Mouse (Mus musculus) midbrain, embryonic 13.5 days (tissue): ENCODE data around the gene Tcf7l2. TPM values are rescaled to one million over a fixed set of nuclear protein-coding genes. Genes with fewer than 3 reads are reported as not detected.

Experiments
- ATAC-seq: fragments of 200-750 bp; cut with Nextera tagmentation; 2 replicates; pipeline ENCODE4 v1.8.0; 2017; ENCODE audit warnings: mild to moderate bottlenecking, moderate TSS enrichment, moderate library complexity
- H3K27ac ChIP-seq: fragments of 300-500 bp; sonication (generic); 2 replicates; pipeline ENCODE4 v1.5.1; 2015; ENCODE audit warnings: inconsistent platforms, mild to moderate bottlenecking, moderate library complexity
- H3K27me3 ChIP-seq: fragments of 300-500 bp; sonication (generic); 2 replicates; pipeline ENCODE4 v1.6.1; 2015; ENCODE audit warnings: mild to moderate bottlenecking, inconsistent platforms
- H3K36me3 ChIP-seq: fragments of 300-500 bp; sonication (generic); 2 replicates; pipeline ENCODE4 v1.6.1; 2015; ENCODE audit warnings: mild to moderate bottlenecking, inconsistent platforms
- H3K4me1 ChIP-seq: fragments of 300-500 bp; sonication (generic); replicated peaks from 2 replicates; pipeline ENCODE4 v1.6.1; 2015; ENCODE audit warnings: inconsistent platforms
- H3K4me2 ChIP-seq: fragments of 300-500 bp; sonication (generic); replicated peaks from 2 replicates; pipeline ENCODE4 v1.6.1; 2015; ENCODE audit warnings: moderate library complexity, mild to moderate bottlenecking, inconsistent platforms
- H3K4me3 ChIP-seq: fragments of 300-500 bp; sonication (generic); replicated peaks from 2 replicates; pipeline ENCODE4 v1.5.1; 2015; ENCODE audit warnings: mild to moderate bottlenecking, inconsistent platforms
- H3K9ac ChIP-seq: fragments of 300-500 bp; sonication (generic); replicated peaks from 2 replicates; pipeline ENCODE4 v1.6.1; 2015; ENCODE audit warnings: mild to moderate bottlenecking, inconsistent platforms
- H3K9me3 ChIP-seq: fragments of 300-500 bp; sonication (generic); 2 replicates; pipeline ENCODE4 v1.6.1; 2016; ENCODE audit warnings: mild to moderate bottlenecking, inconsistent platforms
- WGBS: fragments of 180-500 bp; shearing (Covaris S2); methylation state at CpG from one replicate; pipeline ENCODE4 v1.1.7; 2015; 5-methylcytosine and 5-hydroxymethylcytosine counted together
- polyA plus RNA-seq: library from polyadenylated mRNA; unstranded; fragments of >200 nt; fragmentation: Nextera tagmentation; extraction: Ambion mirVana; gene quantifications from 2 replicates; pipeline ENCODE4 v1.2.1, GENCODE M21; 2015

The Tcf7l2 gene
- polyA plus RNA-seq, 1 experiment from 2014 or later = 584 TPM

GRCm38 (mm10) chr19:55940538-55941252 is 199.1 kb downstream of the Tcf7l2 start:
- Histone ChIP-seq H3K4me3 (no peak overlapping the region), H3K27ac (0 out of 2 replicates have a peak overlapping the region, but pooled peaks have one; percentile 9), H3K9me3 (no peaks in the 10 kb centered on the region), H3K4me1 (peaks cover 14% of the 10 kb centered on the region), H3K27me3 (0 out of 2 replicates have a peak, but pooled peaks cover 3% of the 10 kb centered on the region), H3K9ac (0 out of 2 replicates have a peak overlapping the region, but pooled peaks have one; percentile 28), H3K4me2 (0 out of 2 replicates have a peak overlapping the region, but pooled peaks have one; percentile 6), H3K36me3 (no peaks in the 10 kb centered on the region)
- 0 out of 2 replicates have a peak, but pooled peaks have one; percentile 37 for ATAC-seq
- 45% methylated on average over 11 of the region's 11 CpGs for WGBS

- Histone ChIP-seq H3K27ac (0 out of 2 replicates have a peak overlapping the region, but pooled peaks have one; percentile 9), H3K27me3 (0 out of 2 replicates have a peak, but pooled peaks cover 3% of the 10 kb centered on the region), H3K9ac (0 out of 2 replicates have a peak overlapping the region, but pooled peaks have one; percentile 28), H3K4me2 (no peak overlapping the region), H3K4me1 (peaks cover 14% of the 10 kb centered on the region), H3K9me3 (no peaks in the 10 kb centered on the region), H3K4me3 (no peak overlapping the region), H3K36me3 (no peaks in the 10 kb centered on the region)
- no peak for ATAC-seq
- WGBS = 81% methylated on average over 16 of the region's 16 CpGs
These were observed 199.9 kb downstream of the Tcf7l2 start for GRCm38 (mm10) chr19:55941253-55942125.

GRCm38 (mm10) chr19:55951397-55951796 is 209.8 kb downstream of the Tcf7l2 start:
- H3K9ac ChIP-seq = no peak overlapping the region
- H3K36me3 ChIP-seq = no peaks in the 10 kb centered on the region
- no peaks in the 10 kb centered on the region for H3K27me3 ChIP-seq
- H3K4me2 ChIP-seq = no peak overlapping the region
- H3K9me3 ChIP-seq = no peaks in the 10 kb centered on the region
- H3K4me3 ChIP-seq = no peak overlapping the region
- ATAC-seq = no peak
- no peak overlapping the region for H3K27ac ChIP-seq
- H3K4me1 ChIP-seq = peaks cover 16% of the 10 kb centered on the region
- 87% methylated on average over 5 of the region's 5 CpGs for WGBS

- peak overlapping the region; percentile 41; the same call in 1 of the 2 replicates for H3K27ac ChIP-seq
- H3K4me3 ChIP-seq = no peak overlapping the region
- H3K36me3 ChIP-seq = no peaks in the 10 kb centered on the region
- no peaks in the 10 kb centered on the region for H3K9me3 ChIP-seq
- no peaks in the 10 kb centered on the region for H3K27me3 ChIP-seq
- H3K9ac ChIP-seq = no peak overlapping the region
- H3K4me1 ChIP-seq = peaks cover 16% of the 10 kb centered on the region
- no peak overlapping the region for H3K4me2 ChIP-seq
- ATAC-seq = peak; percentile 77
- 50% methylated on average over 3 of the region's 3 CpGs for WGBS
These were observed 211.6 kb downstream of the Tcf7l2 start for GRCm38 (mm10) chr19:55953207-55953606.

- no peak overlapping the region for H3K4me3 ChIP-seq
- H3K9me3 ChIP-seq = peaks cover 9% of the 10 kb centered on the region
- peaks cover 10% of the 10 kb centered on the region for H3K4me1 ChIP-seq
- no peak overlapping the region for H3K9ac ChIP-seq
- ATAC-seq = no peak
- no peak overlapping the region for H3K4me2 ChIP-seq
- H3K27me3 ChIP-seq = no peaks in the 10 kb centered on the region
- WGBS = 90% methylated on average over 3 of the region's 3 CpGs
- H3K36me3 ChIP-seq = no peaks in the 10 kb centered on the region
- H3K27ac ChIP-seq = no peak overlapping the region
These were observed 213.5 kb downstream of the Tcf7l2 start for GRCm38 (mm10) chr19:55955126-55955525.

- ATAC-seq = no peak
- 91% methylated on average over 6 of the region's 6 CpGs for WGBS
- Histone ChIP-seq H3K4me2 (no peak overlapping the region), H3K9me3 (peaks cover 9% of the 10 kb centered on the region), H3K36me3 (no peaks in the 10 kb centered on the region), H3K9ac (no peak overlapping the region), H3K27me3 (no peaks in the 10 kb centered on the region), H3K27ac (no peak overlapping the region), H3K4me1 (peaks cover 10% of the 10 kb centered on the region), H3K4me3 (no peak overlapping the region)
These were observed 215.1 kb downstream of the Tcf7l2 start for GRCm38 (mm10) chr19:55956745-55957144.

GRCm38 (mm10) chr19:55964421-55964820 is 222.8 kb downstream of the Tcf7l2 start:
- H3K27ac ChIP-seq = no peak overlapping the region
- H3K9me3 ChIP-seq = peaks cover 2% of the 10 kb centered on the region
- no peaks in the 10 kb centered on the region for H3K36me3 ChIP-seq
- no peak for ATAC-seq
- H3K4me3 ChIP-seq = no peak overlapping the region
- H3K9ac ChIP-seq = no peak overlapping the region
- H3K4me1 ChIP-seq = peaks cover under 1% of the 10 kb centered on the region; the same call in 1 of the 2 replicates
- 100% methylated on average over 3 of the region's 3 CpGs for WGBS
- 0 out of 2 replicates have a peak, but pooled peaks cover 12% of the 10 kb centered on the region for H3K27me3 ChIP-seq
- H3K4me2 ChIP-seq = no peak overlapping the region

- H3K27me3 ChIP-seq = peaks cover 14% of the 10 kb centered on the region
- no peaks in the 10 kb centered on the region for H3K36me3 ChIP-seq
- H3K4me2 ChIP-seq = no peak overlapping the region
- 36% methylated on average over 7 of the region's 7 CpGs for WGBS
- no peak overlapping the region for H3K9ac ChIP-seq
- H3K9me3 ChIP-seq = no peaks in the 10 kb centered on the region
- no peak overlapping the region for H3K4me3 ChIP-seq
- H3K27ac ChIP-seq = no peak overlapping the region
- ATAC-seq = no peak
- H3K4me1 ChIP-seq = peaks cover 17% of the 10 kb centered on the region
These were observed 224.4 kb downstream of the Tcf7l2 start for GRCm38 (mm10) chr19:55966066-55966465.

- Histone ChIP-seq H3K9ac (0 out of 2 replicates have a peak overlapping the region, but pooled peaks have one; percentile 26), H3K4me3 (no peak overlapping the region), H3K4me1 (peaks cover 18% of the 10 kb centered on the region), H3K9me3 (no peaks in the 10 kb centered on the region), H3K27me3 (peaks cover 20% of the 10 kb centered on the region), H3K4me2 (no peak overlapping the region), H3K27ac (peak overlapping the region; percentile 37), H3K36me3 (no peaks in the 10 kb centered on the region)
- 0 out of 2 replicates have a peak, but pooled peaks have one; percentile 55 for ATAC-seq
- WGBS = 14% methylated on average over 14 of the region's 14 CpGs
These were observed 228.4 kb downstream of the Tcf7l2 start for GRCm38 (mm10) chr19:55969929-55970531.

- Histone ChIP-seq H3K4me1 (peaks cover under 1% of the 10 kb centered on the region; the same call in 1 of the 2 replicates), H3K27me3 (peaks cover 6% of the 10 kb centered on the region), H3K4me2 (no peak overlapping the region), H3K36me3 (no peaks in the 10 kb centered on the region), H3K4me3 (no peak overlapping the region), H3K27ac (no peak overlapping the region), H3K9ac (no peak overlapping the region), H3K9me3 (no peaks in the 10 kb centered on the region)
- WGBS = 88% methylated on average over 9 of the region's 9 CpGs
- no peak for ATAC-seq
These were observed 234.5 kb downstream of the Tcf7l2 start for GRCm38 (mm10) chr19:55976073-55976472.
